Mouse (Mus musculus): Measurements from ENCODE around the gene Dock4.

GRCm38 (mm10) chr12:40823631-40824030 lies 377.9 kb downstream of the Dock4 start:
- TF ChIP-seq CTCF (IDR thresholded peaks at IDR 0.05; ENCODE audit: extremely low read depth, insufficient read depth, low read length), result no peak
- no peak for TF ChIP-seq POLR2A (IDR thresholded peaks at IDR 0.05; ENCODE audit: extremely low read depth, insufficient read depth, low read length)

Data from cortical plate, adult 2 months (tissue).